Mouse (Mus musculus) thymus, adult 2 months (tissue): ENCODE measurements around the gene Zcchc24. TPM values are rescaled to one million over a fixed set of nuclear protein-coding genes. Genes with fewer than 3 reads are reported as not detected.

Experiments
- DNase-seq: peaks from one replicate; pipeline ENCODE4 v3.0.0; 2021
- H3K27ac ChIP-seq: fragments of 200-500 bp; 2 replicates; pipeline ENCODE4 v1.5.1; 2012; ENCODE audit warnings: low read length, control low read depth; ENCODE audit not compliant: control insufficient read depth, insufficient read depth
- H3K27me3 ChIP-seq: fragments of 200-500 bp; 2 replicates; pipeline ENCODE4 v1.6.1; 2012; ENCODE audit warnings: mild to moderate bottlenecking, low read length, moderate library complexity, mixed read lengths; ENCODE audit not compliant: control insufficient read depth, insufficient read depth
- H3K36me3 ChIP-seq: fragments of 200-500 bp; 2 replicates; pipeline ENCODE4 v1.6.1; 2012; ENCODE audit warnings: mild to moderate bottlenecking, low read length, moderate library complexity; ENCODE audit not compliant: control insufficient read depth, insufficient read depth
- H3K4me1 ChIP-seq: fragments of 200-500 bp; replicated peaks from 2 replicates; pipeline ENCODE4 v1.6.1; 2012; ENCODE audit warnings: low read length; ENCODE audit not compliant: control insufficient read depth, insufficient read depth
- H3K4me3 ChIP-seq: fragments of 200-500 bp; 2 replicates; pipeline ENCODE4 v1.5.1; 2012; ENCODE audit warnings: mild to moderate bottlenecking, low read length, control low read depth, moderate library complexity; ENCODE audit not compliant: control insufficient read depth, insufficient read depth
- CTCF ChIP-seq: fragments of 200-500 bp; IDR thresholded peaks from 2 replicates; pipeline ENCODE4 v1.5.1; 2012; ENCODE audit warnings: mild to moderate bottlenecking, control low read depth, low read length, moderate library complexity, borderline replicate concordance; ENCODE audit not compliant: control insufficient read depth, poor library complexity, insufficient read depth; ENCODE audit errors: extremely low read depth
- POLR2A ChIP-seq: fragments of 200-500 bp; IDR thresholded peaks from 2 replicates; pipeline ENCODE4 v1.6.1; 2012; ENCODE audit warnings: mild to moderate bottlenecking, low read length, control low read depth, moderate library complexity; ENCODE audit not compliant: control insufficient read depth, poor library complexity, insufficient read depth; ENCODE audit errors: extremely low read depth
- WGBS: fragments of 180-500 bp; shearing (Covaris S2); methylation state at CpG from one replicate; pipeline ENCODE4 v1.1.7; 2018; 5-methylcytosine and 5-hydroxymethylcytosine counted together
- polyA plus RNA-seq: library from polyadenylated mRNA; depleted of rRNA; stranded (reverse); fragments of >200 nt; gene quantifications from 2 replicates; pipeline ENCODE4 v1.2.3, GENCODE M21; 2012

Gene Zcchc24
- polyA plus RNA-seq, 1 experiment: 26.2 TPM

DNA sequence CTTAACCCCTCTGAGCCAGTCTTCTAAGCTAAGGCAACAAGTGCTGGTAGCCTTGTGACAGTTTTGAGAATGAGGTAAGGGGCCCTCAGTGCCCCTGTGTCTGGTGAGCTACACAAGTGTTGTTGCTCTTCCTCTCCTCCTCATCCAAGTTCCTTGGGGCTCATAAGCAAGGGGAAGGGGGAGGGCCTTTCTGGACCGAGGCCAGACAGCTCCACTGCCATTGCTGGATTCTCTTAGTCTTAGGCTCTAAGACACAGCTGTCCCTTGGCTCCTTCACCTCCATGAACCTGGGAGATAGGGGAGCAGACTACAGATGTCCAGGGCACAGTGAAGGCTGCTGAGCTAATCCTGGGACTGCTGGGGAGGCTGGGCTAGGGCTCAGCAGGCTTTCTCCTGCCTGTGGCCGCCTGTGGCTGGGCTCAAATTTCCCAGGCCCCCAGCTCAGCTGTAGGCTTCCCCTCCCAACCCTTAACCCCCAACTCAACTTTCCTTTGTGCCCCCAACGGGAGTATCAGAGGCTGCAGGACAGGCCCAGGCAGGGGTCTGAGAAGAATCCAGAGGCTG lies 34.5 kb upstream of the Zcchc24 start:
- no peaks in the 10 kb centered on the region for H3K4me1 ChIP-seq
- H3K4me3 ChIP-seq: no peak overlapping the region
- no peak overlapping the region for H3K27ac ChIP-seq
- TF ChIP-seq CTCF (no peak), POLR2A (no peak)
- DNase-seq: no peak
- WGBS: 84% methylated on average over 3 of the region's 3 CpGs
- H3K36me3 ChIP-seq: no peaks in the 10 kb centered on the region
- no peaks in the 10 kb centered on the region for H3K27me3 ChIP-seq

DNA sequence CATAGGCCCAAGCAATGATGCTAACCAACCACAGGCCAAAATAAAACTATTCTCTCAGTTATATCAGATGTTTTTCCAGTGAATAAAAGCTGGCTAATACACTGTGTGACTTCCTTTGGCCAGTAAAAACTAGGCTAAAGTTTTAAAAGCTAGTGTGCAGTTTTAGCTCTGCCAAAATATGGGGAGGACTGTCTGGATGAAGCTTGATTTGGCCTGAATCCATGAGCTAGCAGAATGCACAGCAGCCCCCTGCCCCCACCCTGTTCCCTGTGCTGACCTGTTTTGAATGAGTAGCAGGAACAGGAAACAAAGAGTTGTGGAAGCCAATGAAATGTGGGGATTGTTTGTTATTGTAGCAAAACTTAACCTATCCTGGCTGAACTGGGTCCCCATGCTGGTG lies 33.7 kb upstream of the Zcchc24 start:
- H3K4me1 ChIP-seq: no peaks in the 10 kb centered on the region
- no peaks in the 10 kb centered on the region for H3K27me3 ChIP-seq
- TF ChIP-seq CTCF (no peak), POLR2A (no peak)
- no peak overlapping the region for H3K4me3 ChIP-seq
- no peaks in the 10 kb centered on the region for H3K36me3 ChIP-seq
- no peak overlapping the region for H3K27ac ChIP-seq
- DNase-seq: no peak

GRCm38 (mm10) chr14:25800166-25800960 lies 31.5 kb upstream of the Zcchc24 start:
- Histone ChIP-seq H3K27ac (no peak overlapping the region), H3K36me3 (no peaks in the 10 kb centered on the region), H3K27me3 (no peaks in the 10 kb centered on the region), H3K4me1 (no peaks in the 10 kb centered on the region), H3K4me3 (no peak overlapping the region)
- TF ChIP-seq POLR2A (no peak), CTCF (peak; percentile 89)
- DNase-seq: peak; percentile 84
- WGBS: 34% methylated on average over 19 of the region's 19 CpGs

- H3K36me3 ChIP-seq: no peaks in the 10 kb centered on the region
- H3K4me1 ChIP-seq: no peaks in the 10 kb centered on the region
- DNase-seq: no peak
- TF ChIP-seq CTCF (no peak), POLR2A (no peak)
- H3K4me3 ChIP-seq: no peak overlapping the region
- 95% methylated on average over 7 of the region's 7 CpGs for WGBS
- H3K27ac ChIP-seq: no peak overlapping the region
- H3K27me3 ChIP-seq: no peaks in the 10 kb centered on the region
These were observed 27.8 kb upstream of the Zcchc24 start for GRCm38 (mm10) chr14:25796619-25797018.

- Histone ChIP-seq H3K27me3 (no peaks in the 10 kb centered on the region), H3K36me3 (no peaks in the 10 kb centered on the region), H3K27ac (no peak overlapping the region), H3K4me1 (no peaks in the 10 kb centered on the region), H3K4me3 (no peak overlapping the region)
- 62% methylated on average over 10 of the region's 10 CpGs for WGBS
- DNase-seq: no peak
- no peak for TF ChIP-seq POLR2A
- TF ChIP-seq CTCF: no peak
These were observed 26.8 kb upstream of the Zcchc24 start for GRCm38 (mm10) chr14:25795561-25796174.

- H3K4me3 ChIP-seq: no peak overlapping the region
- TF ChIP-seq CTCF: no peak
- TF ChIP-seq POLR2A: no peak
- 91% methylated on average over 6 of the region's 6 CpGs for WGBS
- DNase-seq: no peak
- no peak overlapping the region for H3K27ac ChIP-seq
- H3K4me1 ChIP-seq: no peaks in the 10 kb centered on the region
- no peaks in the 10 kb centered on the region for H3K27me3 ChIP-seq
- H3K36me3 ChIP-seq: no peaks in the 10 kb centered on the region
These were observed 26.2 kb upstream of the Zcchc24 start for GRCm38 (mm10) chr14:25795067-25795466.
